Mouse (Mus musculus) embryonic facial prominence, embryonic 12.5 days (tissue): ENCODE results near the gene Spon2. TPM values are rescaled to one million over a fixed set of nuclear protein-coding genes. Genes with fewer than 3 reads are reported as not detected.

Experiments
- ATAC-seq: fragments of 200-750 bp; cut with Nextera tagmentation; 2 replicates; pipeline ENCODE4 v1.8.0; 2017; ENCODE audit not compliant: insufficient number of reproducible peaks, insufficient read depth, low FRiP score, low TSS enrichment
- H3K27ac ChIP-seq: fragments of 300-500 bp; sonication (generic); 2 replicates; pipeline ENCODE4 v1.5.1; 2016; ENCODE audit warnings: mild to moderate bottlenecking
- H3K27me3 ChIP-seq: fragments of 300-500 bp; sonication (generic); 2 replicates; pipeline ENCODE4 v1.6.1; 2016; ENCODE audit warnings: mild to moderate bottlenecking, moderate library complexity
- H3K36me3 ChIP-seq: fragments of 300-500 bp; sonication (generic); 2 replicates; pipeline ENCODE4 v1.6.1; 2016; ENCODE audit warnings: mild to moderate bottlenecking
- H3K4me1 ChIP-seq: fragments of 300-500 bp; sonication (generic); 2 replicates; pipeline ENCODE4 v1.6.1; 2016
- H3K4me2 ChIP-seq: fragments of 300-500 bp; sonication (generic); replicated peaks from 2 replicates; pipeline ENCODE4 v1.6.1; 2016; ENCODE audit warnings: mild to moderate bottlenecking, moderate library complexity
- H3K4me3 ChIP-seq: fragments of 300-500 bp; sonication (generic); 2 replicates; pipeline ENCODE4 v1.5.1; 2016; ENCODE audit warnings: mild to moderate bottlenecking
- H3K9ac ChIP-seq: fragments of 300-500 bp; sonication (generic); 2 replicates; pipeline ENCODE4 v1.6.1; 2016; ENCODE audit warnings: mild to moderate bottlenecking, moderate library complexity
- H3K9me3 ChIP-seq: fragments of 300-500 bp; sonication (generic); 2 replicates; pipeline ENCODE4 v1.6.1; 2016; ENCODE audit warnings: mild to moderate bottlenecking, moderate library complexity
- WGBS: fragments of 180-500 bp; shearing (Covaris S2); methylation state at CpG from one replicate; pipeline ENCODE4 v1.1.7; 2016; 5-methylcytosine and 5-hydroxymethylcytosine counted together
- polyA plus RNA-seq: library from polyadenylated mRNA; unstranded; fragments of >200 nt; fragmentation: Nextera tagmentation; extraction: Ambion mirVana; gene quantifications from 2 replicates; pipeline ENCODE4 v1.2.1, GENCODE M21; 2016

Gene Spon2
- polyA plus RNA-seq, 1 experiment from 2014 or later = 6.8 TPM

GRCm38 (mm10) chr5:33211254-33211653 lies 7.0 kb downstream of the Spon2 start:
- no peak for ATAC-seq
- Histone ChIP-seq H3K9ac (no peak overlapping the region), H3K4me3 (no peak overlapping the region), H3K27ac (no peak overlapping the region), H3K4me1 (no peaks in the 10 kb centered on the region), H3K36me3 (no peaks in the 10 kb centered on the region), H3K9me3 (no peaks in the 10 kb centered on the region), H3K4me2 (no peak overlapping the region), H3K27me3 (no peaks in the 10 kb centered on the region)
- 78% methylated on average over 5 of the region's 5 CpGs for WGBS

- 85% methylated on average over 3 of the region's 3 CpGs for WGBS
- no peaks in the 10 kb centered on the region for H3K9me3 ChIP-seq
- H3K36me3 ChIP-seq = no peaks in the 10 kb centered on the region
- H3K9ac ChIP-seq = no peak overlapping the region
- no peak for ATAC-seq
- H3K4me2 ChIP-seq = no peak overlapping the region
- H3K27ac ChIP-seq = no peak overlapping the region
- no peak overlapping the region for H3K4me3 ChIP-seq
- no peaks in the 10 kb centered on the region for H3K4me1 ChIP-seq
- H3K27me3 ChIP-seq = no peaks in the 10 kb centered on the region
Observed at GRCm38 (mm10) chr5:33210515-33210914, 7.7 kb downstream of the Spon2 start.

- Histone ChIP-seq H3K27me3 (no peaks in the 10 kb centered on the region), H3K9ac (no peak overlapping the region), H3K4me2 (no peak overlapping the region), H3K27ac (no peak overlapping the region), H3K4me1 (no peaks in the 10 kb centered on the region; the same call in 1 of the 2 replicates), H3K9me3 (no peaks in the 10 kb centered on the region), H3K4me3 (no peak overlapping the region), H3K36me3 (no peaks in the 10 kb centered on the region)
- WGBS = 68% methylated on average over 14 of the region's 14 CpGs
- ATAC-seq = no peak
Observed at GRCm38 (mm10) chr5:33208533-33209245, 9.6 kb downstream of the Spon2 start.

GRCm38 (mm10) chr5:33207136-33207535 lies 11.1 kb downstream of the Spon2 start:
- Histone ChIP-seq H3K27ac (no peak overlapping the region), H3K4me3 (no peak overlapping the region), H3K9ac (no peak overlapping the region), H3K36me3 (no peaks in the 10 kb centered on the region), H3K4me1 (no peaks in the 10 kb centered on the region; the same call in 1 of the 2 replicates), H3K9me3 (no peaks in the 10 kb centered on the region), H3K27me3 (no peaks in the 10 kb centered on the region), H3K4me2 (no peak overlapping the region)
- 55% methylated on average over 9 of the region's 9 CpGs for WGBS
- no peak for ATAC-seq

- ATAC-seq = no peak
- H3K4me1 ChIP-seq = no peaks in the 10 kb centered on the region; the same call in 1 of the 2 replicates
Observed at GRCm38 (mm10) chr5:33206328-33206727, 11.9 kb downstream of the Spon2 start.

GRCm38 (mm10) chr5:33204284-33204683 lies 14.0 kb downstream of the Spon2 start:
- Histone ChIP-seq H3K36me3 (no peaks in the 10 kb centered on the region), H3K9ac (no peak overlapping the region), H3K27ac (no peak overlapping the region), H3K27me3 (no peaks in the 10 kb centered on the region), H3K9me3 (no peaks in the 10 kb centered on the region), H3K4me3 (no peak overlapping the region), H3K4me2 (peak overlapping the region; percentile 43; the same call in 1 of the 2 replicates), H3K4me1 (no peaks in the 10 kb centered on the region; the same call in 1 of the 2 replicates)
- 74% methylated on average over 7 of the region's 7 CpGs for WGBS
- no peak for ATAC-seq

More at GRCm38 (mm10) chr5:33206328-33206727, 11.9 kb downstream of the Spon2 start:
- H3K27me3 ChIP-seq = no peaks in the 10 kb centered on the region
- no peak overlapping the region for H3K4me3 ChIP-seq
- no peak overlapping the region for H3K4me2 ChIP-seq
- no peak overlapping the region for H3K27ac ChIP-seq
- no peak overlapping the region for H3K9ac ChIP-seq
- no peaks in the 10 kb centered on the region for H3K9me3 ChIP-seq
- 86% methylated on average over 7 of the region's 7 CpGs for WGBS
- no peaks in the 10 kb centered on the region for H3K36me3 ChIP-seq

GRCm38 (mm10) chr5:33203691-33204242 lies 14.5 kb downstream of the Spon2 start:
- H3K4me3 ChIP-seq = peak overlapping the region; percentile 9; the same call in 1 of the 2 replicates
- WGBS = 14% methylated on average over 9 of the region's 9 CpGs
- no peaks in the 10 kb centered on the region for H3K9me3 ChIP-seq
- no peak overlapping the region for H3K27ac ChIP-seq
- peak overlapping the region; percentile 43 for H3K4me2 ChIP-seq
- no peaks in the 10 kb centered on the region for H3K27me3 ChIP-seq
- no peak overlapping the region for H3K9ac ChIP-seq
- peak; percentile 56; the same call in 1 of the 2 replicates for ATAC-seq
- H3K36me3 ChIP-seq = no peaks in the 10 kb centered on the region
- H3K4me1 ChIP-seq = no peaks in the 10 kb centered on the region; the same call in 1 of the 2 replicates

- Histone ChIP-seq H3K4me1 (no peaks in the 10 kb centered on the region; the same call in 1 of the 2 replicates), H3K9ac (no peak overlapping the region), H3K9me3 (no peaks in the 10 kb centered on the region), H3K4me3 (no peak overlapping the region), H3K27me3 (no peaks in the 10 kb centered on the region), H3K36me3 (no peaks in the 10 kb centered on the region), H3K27ac (no peak overlapping the region), H3K4me2 (no peak overlapping the region)
- no peak for ATAC-seq
- WGBS = 79% methylated on average over 6 of the region's 6 CpGs
Observed at GRCm38 (mm10) chr5:33203171-33203565, 15.1 kb downstream of the Spon2 start.

GRCm38 (mm10) chr5:33202516-33203170 lies 15.6 kb downstream of the Spon2 start:
- no peaks in the 10 kb centered on the region; the same call in 1 of the 2 replicates for H3K4me1 ChIP-seq
- no peak overlapping the region for H3K4me3 ChIP-seq
- ATAC-seq = no peak
- H3K36me3 ChIP-seq = no peaks in the 10 kb centered on the region
- 87% methylated on average over 13 of the region's 13 CpGs for WGBS
- H3K4me2 ChIP-seq = no peak overlapping the region
- H3K27me3 ChIP-seq = no peaks in the 10 kb centered on the region
- no peaks in the 10 kb centered on the region for H3K9me3 ChIP-seq
- no peak overlapping the region for H3K27ac ChIP-seq
- H3K9ac ChIP-seq = no peak overlapping the region

GRCm38 (mm10) chr5:33201697-33202096 lies 16.6 kb downstream of the Spon2 start:
- Histone ChIP-seq H3K27me3 (no peaks in the 10 kb centered on the region), H3K4me1 (no peaks in the 10 kb centered on the region; the same call in 1 of the 2 replicates), H3K9me3 (no peaks in the 10 kb centered on the region), H3K9ac (no peak overlapping the region), H3K4me2 (no peak overlapping the region), H3K4me3 (no peak overlapping the region), H3K27ac (no peak overlapping the region), H3K36me3 (no peaks in the 10 kb centered on the region)
- 73% methylated on average over 13 of the region's 13 CpGs for WGBS
- no peak for ATAC-seq

- Histone ChIP-seq H3K9me3 (no peaks in the 10 kb centered on the region), H3K4me1 (no peaks in the 10 kb centered on the region; the same call in 1 of the 2 replicates), H3K27me3 (no peaks in the 10 kb centered on the region), H3K9ac (no peak overlapping the region), H3K27ac (no peak overlapping the region), H3K36me3 (no peaks in the 10 kb centered on the region), H3K4me3 (no peak overlapping the region), H3K4me2 (no peak overlapping the region)
- ATAC-seq = no peak
- 48% methylated on average over 1 of the region's 1 CpGs for whole genome bisulfite sequencing
Observed at GRCm38 (mm10) chr5:33200071-33200470, 18.2 kb downstream of the Spon2 start.
